Mouse (Mus musculus) embryonic fibroblast, embryonic 13.5 days (primary cell): ENCODE measurements around the gene Uqcrc2. TPM values are rescaled to one million over a fixed set of nuclear protein-coding genes. Genes with fewer than 3 reads are reported as not detected.

Source experiments
- H3K27ac ChIP-seq: 2 replicates; pipeline ENCODE4 v1.5.1; 2012; ENCODE audit warnings: low read length, control low read depth, inconsistent platforms; ENCODE audit not compliant: insufficient read depth
- H3K4me1 ChIP-seq: 2 replicates; pipeline ENCODE4 v1.6.1; 2011; ENCODE audit warnings: low read length; ENCODE audit not compliant: control insufficient read depth, insufficient read depth
- H3K4me3 ChIP-seq: 2 replicates; pipeline ENCODE4 v1.5.1; 2011; ENCODE audit warnings: mild to moderate bottlenecking, control low read depth, low read length; ENCODE audit not compliant: insufficient read depth
- CTCF ChIP-seq: IDR thresholded peaks from 2 replicates; pipeline ENCODE4 v1.5.1; 2011; ENCODE audit warnings: mild to moderate bottlenecking, control low read depth, low read length, moderate library complexity, borderline replicate concordance; ENCODE audit not compliant: insufficient read depth
- POLR2A ChIP-seq: IDR thresholded peaks from 2 replicates; pipeline ENCODE4 v1.6.1; 2011; ENCODE audit warnings: low read depth, mild to moderate bottlenecking, control low read depth, low read length, moderate library complexity
- polyA plus RNA-seq: library from polyadenylated mRNA; stranded (reverse); fragments of >200 nt; gene quantifications from 2 replicates; pipeline ENCODE4 v1.2.4, GENCODE M21; 2011; ENCODE audit warnings: low read depth; ENCODE audit not compliant: missing spikeins, insufficient read length

Uqcrc2 gene
- 176 and 203 TPM in 2 replicates for polyA plus RNA-seq

- H3K4me3 ChIP-seq = peak within 1 kb of the TSS; percentile 82
- TF ChIP-seq CTCF = no peak
- TF ChIP-seq POLR2A = peak; percentile 84
- H3K27ac ChIP-seq = peak within 1 kb of the TSS; percentile 88
- no peaks in the 10 kb centered on the region; the same call in 1 of the 2 replicates for H3K4me1 ChIP-seq
These were observed at the start of gene Uqcrc2 for GRCm38 (mm10) chr7:120634711-120635361. Gene Uqcrc2, plus strand, starts transcription at chr7:120635176.

- Histone ChIP-seq H3K27ac (no peak overlapping the region), H3K4me3 (no peak overlapping the region; the same call in 1 of the 2 replicates), H3K4me1 (no peaks in the 10 kb centered on the region)
- TF ChIP-seq POLR2A (no peak), CTCF (no peak)
These were observed 37.7 kb upstream of the Uqcrc2 start for GRCm38 (mm10) chr7:120597203-120597743.

- H3K4me3 ChIP-seq = peak overlapping the region; percentile 24
These were observed 37.2 kb upstream of the Uqcrc2 start for GRCm38 (mm10) chr7:120597744-120598243.

GRCm38 (mm10) chr7:120598355-120598754, 36.6 kb upstream of the Uqcrc2 start:
- Histone ChIP-seq H3K27ac (no peak overlapping the region), H3K4me1 (no peaks in the 10 kb centered on the region), H3K4me3 (no peak overlapping the region)
- no peak for TF ChIP-seq CTCF
- no peak for TF ChIP-seq POLR2A

More at GRCm38 (mm10) chr7:120597744-120598243, 37.2 kb upstream of the Uqcrc2 start:
- no peak overlapping the region for H3K27ac ChIP-seq
- H3K4me1 ChIP-seq = no peaks in the 10 kb centered on the region
- TF ChIP-seq POLR2A = no peak
- no peak for TF ChIP-seq CTCF

- Histone ChIP-seq H3K4me3 (no peak overlapping the region), H3K27ac (no peak overlapping the region), H3K4me1 (no peaks in the 10 kb centered on the region)
- TF ChIP-seq CTCF = no peak
- TF ChIP-seq POLR2A = no peak
These were observed 14.8 kb upstream of the Uqcrc2 start for GRCm38 (mm10) chr7:120620075-120620771.

GRCm38 (mm10) chr7:120620841-120621240, 14.1 kb upstream of the Uqcrc2 start:
- Histone ChIP-seq H3K27ac (peak overlapping the region; percentile 47; the same call in 1 of the 2 replicates), H3K4me3 (no peak overlapping the region), H3K4me1 (no peaks in the 10 kb centered on the region)
- TF ChIP-seq POLR2A = no peak
- no peak for TF ChIP-seq CTCF

- Histone ChIP-seq H3K27ac (no peak overlapping the region), H3K4me3 (no peak overlapping the region), H3K4me1 (no peaks in the 10 kb centered on the region; the same call in 1 of the 2 replicates)
- TF ChIP-seq POLR2A (no peak), CTCF (peak; percentile 15; the same call in 1 of the 2 replicates)
These were observed 2.5 kb upstream of the Uqcrc2 start for GRCm38 (mm10) chr7:120632518-120632917.

- TF ChIP-seq CTCF = no peak
- peak; percentile 48; the same call in 1 of the 2 replicates for TF ChIP-seq POLR2A
- no peaks in the 10 kb centered on the region; the same call in 1 of the 2 replicates for H3K4me1 ChIP-seq
- H3K27ac ChIP-seq = peak overlapping the region; percentile 88
- H3K4me3 ChIP-seq = peak overlapping the region; percentile 82
These were observed 675 bp upstream of the Uqcrc2 start for GRCm38 (mm10) chr7:120634301-120634700.

GRCm38 (mm10) chr7:120635362-120635781, 396 bp downstream of the Uqcrc2 start:
- H3K4me1 ChIP-seq = no peaks in the 10 kb centered on the region; the same call in 1 of the 2 replicates
- TF ChIP-seq CTCF (no peak), POLR2A (no peak)
- peak overlapping the region; percentile 82 for H3K4me3 ChIP-seq
- peak overlapping the region; percentile 9 for H3K27ac ChIP-seq
